Mouse (Mus musculus) ES-E14 (cell line): ENCODE measurements at regions not wholly inside any gene's neighbourhood (a gene's known extent, or its start where the extent isn't known, plus 50 kb on each side); places are given as distances from the start of the nearest gene placed in this dataset.

Experiments used
- DNase-seq: peaks from one replicate; pipeline ENCODE4 v3.0.0-alpha.2; 2013; ENCODE audit warnings: low read depth, low spot score
- H3K27ac ChIP-seq: 2 replicates; pipeline ENCODE4 v1.5.1; 2012; ENCODE audit warnings: low read depth, mild to moderate bottlenecking, low read length, moderate library complexity, mixed read lengths; ENCODE audit not compliant: poor library complexity, insufficient read depth, severe bottlenecking
- H3K36me3 ChIP-seq: 2 replicates; pipeline ENCODE4 v1.6.1; 2012; ENCODE audit warnings: mild to moderate bottlenecking, low read length, moderate library complexity, mixed read lengths; ENCODE audit not compliant: control insufficient read depth, poor library complexity, insufficient read depth, severe bottlenecking
- H3K4me1 ChIP-seq, 2 experiments: fragments of 150-350 bp in 1 of 2; sonication (generic) in 1 of 2; 2 replicates each; pipeline ENCODE4 v1.6.1; 2012; ENCODE audit warnings: low read length in 2 of 2, mild to moderate bottlenecking in 1 of 2, mixed read lengths in 1 of 2; ENCODE audit not compliant: control insufficient read depth in 2 of 2, insufficient read depth in 2 of 2, poor library complexity in 1 of 2
- H3K4me3 ChIP-seq, 2 experiments: fragments of 150-350 bp in 1 of 2; sonication (generic) in 1 of 2; 2 replicates each; pipeline ENCODE4 v1.5.1; 2012; ENCODE audit warnings: low read length in 2 of 2, low read depth in 1 of 2, mild to moderate bottlenecking in 1 of 2, mixed read lengths in 1 of 2; ENCODE audit not compliant: insufficient read depth in 1 of 2, poor library complexity in 1 of 2, severe bottlenecking in 1 of 2
- H3K9ac ChIP-seq: 2 replicates; pipeline ENCODE4 v1.6.1; 2012; ENCODE audit warnings: low read depth, mild to moderate bottlenecking, low read length, mixed read lengths; ENCODE audit not compliant: poor library complexity, insufficient read depth, severe bottlenecking
- H3K9me3 ChIP-seq: fragments of 150-350 bp; sonication (generic); 2 replicates; pipeline ENCODE4 v1.6.1; 2012; ENCODE audit warnings: low read depth, mild to moderate bottlenecking, low read length; ENCODE audit not compliant: control insufficient read depth, insufficient read depth
- CHD2 ChIP-seq: IDR thresholded peaks from 2 replicates; pipeline ENCODE4 v1.6.1; 2014; ENCODE audit warnings: mild to moderate bottlenecking, low read depth, low read length, inconsistent platforms
- HCFC1 ChIP-seq: IDR thresholded peaks from 2 replicates; pipeline ENCODE4 v1.6.1; 2012; ENCODE audit warnings: low read length, inconsistent platforms, borderline replicate concordance; ENCODE audit not compliant: insufficient read depth
- MAFK ChIP-seq: IDR thresholded peaks from 2 replicates; pipeline ENCODE4 v1.6.1; 2014; ENCODE audit warnings: mild to moderate bottlenecking, low read depth, low read length, inconsistent platforms; ENCODE audit not compliant: insufficient read depth
- ZC3H11A ChIP-seq: IDR thresholded peaks from 2 replicates; pipeline ENCODE4 v1.6.1; 2012; ENCODE audit warnings: low read depth, mild to moderate bottlenecking, inconsistent platforms, low read length, borderline replicate concordance
- ZNF384 ChIP-seq: IDR thresholded peaks from 2 replicates; pipeline ENCODE4 v1.6.1; 2012; ENCODE audit warnings: low read depth, low read length, inconsistent platforms
- in situ Hi-C, 2 experiments: fragments of 600-800 bp; cut with MboI; formaldehyde crosslinking; loops; one replicate each; pipeline ENCODE4 v1.15.1; 2025; ENCODE audit warnings: low sequenced_read_pairs in 2 of 2, inconsistent platforms in 1 of 2; ENCODE audit not compliant: unreplicated experiment in 2 of 2

- in situ Hi-C loops = no loop called here
- DNase-seq = no peak
- Histone ChIP-seq H3K9me3 (no peaks in the 10 kb centered on the region), H3K27ac (no peak overlapping the region), H3K4me1 (no peaks in the 10 kb centered on the region), H3K9ac (no peak overlapping the region), H3K36me3 (no peaks in the 10 kb centered on the region), H3K4me3 (no peak overlapping the region)
- TF ChIP-seq MAFK = no peak
- no peak for TF ChIP-seq HCFC1
- no peak for TF ChIP-seq CHD2
- no peak for TF ChIP-seq ZC3H11A
- TF ChIP-seq ZNF384 = no peak
These were observed 289.1 kb upstream of the Zfp703 start for GRCm38 (mm10) chr8:26688035-26688434.

- H3K4me1 ChIP-seq = no peaks in the 10 kb centered on the region
- no peak overlapping the region for H3K9ac ChIP-seq
- DNase-seq = no peak
- in situ Hi-C loops = no loop called here
- H3K27ac ChIP-seq = no peak overlapping the region
- no peaks in the 10 kb centered on the region for H3K36me3 ChIP-seq
- no peaks in the 10 kb centered on the region for H3K9me3 ChIP-seq
- TF ChIP-seq MAFK (no peak), CHD2 (no peak), HCFC1 (no peak), ZC3H11A (no peak), ZNF384 (no peak)
- H3K4me3 ChIP-seq = no peak overlapping the region
These were observed 288.2 kb upstream of the Zfp703 start for GRCm38 (mm10) chr8:26688745-26689478.

GRCm38 (mm10) chr8:26689479-26690177, 287.5 kb upstream of the Zfp703 start:
- no peaks in the 10 kb centered on the region for H3K36me3 ChIP-seq
- H3K9me3 ChIP-seq = no peaks in the 10 kb centered on the region
- in situ Hi-C loops = no loop called here
- no peak overlapping the region for H3K27ac ChIP-seq
- no peak overlapping the region for H3K9ac ChIP-seq
- DNase-seq = no peak
- no peaks in the 10 kb centered on the region for H3K4me1 ChIP-seq
- no peak for TF ChIP-seq ZNF384
- TF ChIP-seq ZC3H11A = no peak
- no peak for TF ChIP-seq HCFC1
- no peak for TF ChIP-seq CHD2
- no peak for TF ChIP-seq MAFK
- no peak overlapping the region for H3K4me3 ChIP-seq

- DNase-seq = no peak
- no peak overlapping the region for H3K4me3 ChIP-seq
These were observed 286.9 kb upstream of the Zfp703 start for GRCm38 (mm10) chr8:26690178-26690735.

More at GRCm38 (mm10) chr8:26690178-26690735, 286.9 kb upstream of the Zfp703 start:
- Histone ChIP-seq H3K9me3 (no peaks in the 10 kb centered on the region), H3K27ac (no peak overlapping the region), H3K4me1 (no peaks in the 10 kb centered on the region), H3K9ac (no peak overlapping the region), H3K36me3 (no peaks in the 10 kb centered on the region)
- in situ Hi-C loops = no loop called here
- TF ChIP-seq ZNF384 (no peak), MAFK (no peak), ZC3H11A (no peak), CHD2 (no peak), HCFC1 (no peak)
